Mouse (Mus musculus) midbrain, embryonic 10.5 days (tissue): ENCODE data around the gene Atp5d. TPM values are rescaled to one million over a fixed set of nuclear protein-coding genes. Genes with fewer than 3 reads are reported as not detected.
A peak's percentile ranks its signal among the peaks of the same experiment; 100 is the strongest.

Experiments used
- DNase-seq: peaks from one replicate; pipeline ENCODE4 v3.0.0-alpha.2; 2017; ENCODE audit warnings: low spot score
- H3K27ac ChIP-seq: fragments of 300-500 bp; sonication (generic); replicated peaks from 2 replicates; pipeline ENCODE4 v1.5.1; 2016; ENCODE audit warnings: mild to moderate bottlenecking
- H3K27me3 ChIP-seq: fragments of 300-500 bp; sonication (generic); 2 replicates; pipeline ENCODE4 v1.6.1; 2016; ENCODE audit warnings: low read depth, mild to moderate bottlenecking; ENCODE audit not compliant: poor library complexity, severe bottlenecking
- H3K36me3 ChIP-seq: fragments of 300-500 bp; sonication (generic); 2 replicates; pipeline ENCODE4 v1.6.1; 2016; ENCODE audit warnings: mild to moderate bottlenecking, moderate library complexity
- H3K4me1 ChIP-seq: fragments of 300-500 bp; sonication (generic); 2 replicates; pipeline ENCODE4 v1.6.1; 2016
- H3K4me3 ChIP-seq: fragments of 300-500 bp; sonication (generic); 2 replicates; pipeline ENCODE4 v1.5.1; 2016; ENCODE audit warnings: mild to moderate bottlenecking, moderate library complexity
- H3K9me3 ChIP-seq: fragments of 300-500 bp; sonication (generic); replicated peaks from 2 replicates; pipeline ENCODE4 v1.6.1; 2016; ENCODE audit warnings: mild to moderate bottlenecking
- WGBS: fragments of 180-500 bp; shearing (Covaris S2); methylation state at CpG from one replicate; pipeline ENCODE4 v1.1.7; 2016; 5-methylcytosine and 5-hydroxymethylcytosine counted together
- polyA plus RNA-seq: library from polyadenylated mRNA; unstranded; fragments of >200 nt; fragmentation: Nextera tagmentation; extraction: Ambion mirVana; gene quantifications from 2 replicates; pipeline ENCODE4 v1.2.1, GENCODE M21; 2016

Gene Atp5d
- polyA plus RNA-seq, 1 experiment from 2014 or later, result 481 TPM

DNA sequence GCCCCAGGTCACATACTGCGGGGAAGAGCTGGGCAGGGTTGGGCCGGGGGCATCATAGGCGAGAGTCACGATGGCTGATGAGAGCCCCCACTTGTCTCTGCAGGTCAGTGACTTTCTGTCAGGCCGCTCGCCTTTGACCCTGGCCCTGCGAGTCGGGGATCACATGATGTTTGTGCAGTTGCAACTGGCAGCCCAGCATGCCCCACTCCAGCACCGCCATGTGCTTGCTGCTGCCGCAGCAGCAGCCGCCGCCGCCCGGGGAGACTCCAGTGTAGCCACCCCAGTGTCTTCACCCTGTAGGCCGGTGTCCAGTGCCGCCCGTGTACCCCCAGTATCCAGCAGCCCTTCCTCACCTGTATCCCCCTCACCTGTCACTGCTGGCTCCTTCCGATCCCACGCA lies 15.3 kb downstream of the Atp5d start:
- no peak for DNase-seq
- 85% methylated on average over 19 of the region's 19 CpGs for WGBS
- Histone ChIP-seq H3K27ac (peak overlapping the region; percentile 100), H3K4me1 (peaks cover 75% of the 10 kb centered on the region), H3K27me3 (no peaks in the 10 kb centered on the region), H3K9me3 (no peaks in the 10 kb centered on the region), H3K36me3 (peaks cover 81% of the 10 kb centered on the region), H3K4me3 (peak overlapping the region; percentile 99)

DNA sequence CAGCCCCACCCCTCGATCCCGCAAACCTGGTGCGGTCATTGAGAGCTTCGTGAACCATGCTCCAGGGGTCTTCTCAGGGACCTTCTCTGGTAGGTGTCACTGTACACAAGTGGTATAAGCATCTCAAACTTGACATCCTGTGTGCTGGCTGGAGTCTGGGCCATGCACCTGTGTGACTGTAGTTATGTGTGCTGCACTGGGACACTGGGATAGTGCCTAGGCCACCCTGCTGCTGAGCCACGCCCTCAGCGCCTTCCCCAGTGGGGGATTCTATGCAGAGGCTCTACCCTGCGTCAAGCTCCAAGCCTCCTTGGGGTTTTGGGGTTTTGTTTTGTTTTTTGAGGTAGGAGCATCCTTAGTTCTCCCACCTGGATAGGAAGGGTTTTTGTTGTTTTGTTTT lies 16.0 kb downstream of the Atp5d start:
- no peak for DNase-seq
- H3K36me3 ChIP-seq, result peaks cover 81% of the 10 kb centered on the region
- H3K4me3 ChIP-seq, result peak overlapping the region; percentile 99
- peak overlapping the region; percentile 100; the same call in 1 of the 2 replicates for H3K27ac ChIP-seq
- WGBS, result 93% methylated on average over 7 of the region's 7 CpGs
- no peaks in the 10 kb centered on the region for H3K9me3 ChIP-seq
- no peaks in the 10 kb centered on the region for H3K27me3 ChIP-seq
- peaks cover 82% of the 10 kb centered on the region for H3K4me1 ChIP-seq

DNA sequence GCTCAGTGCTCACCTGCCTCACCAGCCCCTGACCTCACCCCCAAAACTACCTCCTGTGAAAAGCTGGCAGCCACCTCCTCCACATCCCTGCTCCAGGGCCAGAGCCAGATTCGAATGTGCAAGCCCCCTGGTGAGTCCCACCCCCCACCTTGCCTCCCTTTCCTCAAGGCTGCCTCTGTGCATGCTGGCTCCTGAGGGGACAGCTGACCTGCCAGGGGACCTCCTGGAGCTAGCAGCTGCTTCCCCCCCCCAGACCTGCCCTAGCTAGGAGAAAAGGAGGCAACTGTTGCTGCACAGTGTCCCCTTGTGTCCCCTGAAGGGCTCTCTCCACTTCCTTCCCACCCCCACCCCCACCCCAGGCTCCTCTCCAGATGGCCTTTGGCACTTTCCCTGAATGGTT lies 16.8 kb downstream of the Atp5d start:
- DNase-seq, result no peak
- no peaks in the 10 kb centered on the region for H3K27me3 ChIP-seq
- H3K9me3 ChIP-seq, result no peaks in the 10 kb centered on the region
- H3K4me3 ChIP-seq, result peak overlapping the region; percentile 99
- H3K4me1 ChIP-seq, result peaks cover 91% of the 10 kb centered on the region
- WGBS, result 79% methylated on average over 1 of the region's 1 CpGs
- H3K27ac ChIP-seq, result 0 out of 2 replicates have a peak overlapping the region, but pooled peaks have one; percentile 23
- H3K36me3 ChIP-seq, result peaks cover 75% of the 10 kb centered on the region

DNA sequence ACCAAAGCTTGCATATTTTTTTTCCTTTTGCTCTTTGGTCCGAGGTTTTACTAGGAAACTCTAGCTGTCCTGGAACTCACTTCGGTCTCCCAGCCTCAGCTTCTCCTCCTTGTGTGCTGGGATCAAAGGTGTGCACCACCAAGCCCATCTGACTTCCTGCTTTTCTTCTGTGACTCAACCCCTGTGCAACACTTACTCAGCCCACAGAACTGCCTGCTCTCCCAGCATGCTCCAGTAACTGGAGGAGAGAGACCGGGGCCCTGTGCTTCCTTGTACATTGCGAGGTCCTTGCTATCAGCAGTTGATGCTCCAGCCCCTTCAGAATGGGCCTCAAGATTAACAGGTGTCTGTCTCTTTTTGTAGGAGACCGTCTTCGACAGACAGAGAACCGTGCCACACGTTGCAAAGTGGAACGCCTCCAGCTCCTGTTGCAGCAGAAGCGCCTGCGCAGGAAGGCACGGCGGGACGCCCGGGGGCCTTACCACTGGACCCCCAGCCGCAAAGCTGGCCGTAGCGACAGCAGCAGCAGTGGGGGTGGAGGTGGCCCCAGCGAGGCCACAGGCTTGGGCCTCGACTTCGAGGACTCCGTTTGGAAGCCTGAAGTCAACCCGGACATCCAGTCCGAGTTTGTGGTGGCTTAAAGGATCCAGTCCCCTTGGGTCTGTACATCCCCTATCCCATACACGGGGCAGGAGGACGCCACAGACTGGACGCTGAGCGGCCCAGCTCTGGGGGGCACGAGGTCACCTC lies 17.7 kb downstream of the Atp5d start:
- Histone ChIP-seq H3K9me3 (no peaks in the 10 kb centered on the region), H3K4me3 (peak overlapping the region; percentile 27; the same call in 1 of the 2 replicates), H3K27ac (peak overlapping the region; percentile 19), H3K27me3 (no peaks in the 10 kb centered on the region), H3K36me3 (peaks cover 66% of the 10 kb centered on the region), H3K4me1 (peaks cover 100% of the 10 kb centered on the region)
- WGBS, result 91% methylated on average over 29 of the region's 29 CpGs
- DNase-seq, result no peak

GRCm38 (mm10) chr10:80156752-80157053 lies 18.3 kb downstream of the Atp5d start:
- WGBS, result 76% methylated on average over 7 of the region's 7 CpGs
- no peak for DNase-seq
- Histone ChIP-seq H3K9me3 (no peaks in the 10 kb centered on the region), H3K4me3 (peak overlapping the region; percentile 27; the same call in 1 of the 2 replicates), H3K27me3 (no peaks in the 10 kb centered on the region), H3K27ac (peak overlapping the region; percentile 19; the same call in 1 of the 2 replicates), H3K36me3 (peaks cover 60% of the 10 kb centered on the region), H3K4me1 (peaks cover 100% of the 10 kb centered on the region)

GRCm38 (mm10) chr10:80157141-80157929 lies 18.9 kb downstream of the Atp5d start:
- no peak for DNase-seq
- H3K27me3 ChIP-seq, result no peaks in the 10 kb centered on the region
- peaks cover 100% of the 10 kb centered on the region for H3K4me1 ChIP-seq
- no peaks in the 10 kb centered on the region for H3K9me3 ChIP-seq
- peak overlapping the region; percentile 27; the same call in 1 of the 2 replicates for H3K4me3 ChIP-seq
- WGBS, result 61% methylated on average over 15 of the region's 15 CpGs
- peak overlapping the region; percentile 88; the same call in 1 of the 2 replicates for H3K27ac ChIP-seq
- H3K36me3 ChIP-seq, result peaks cover 54% of the 10 kb centered on the region

DNA sequence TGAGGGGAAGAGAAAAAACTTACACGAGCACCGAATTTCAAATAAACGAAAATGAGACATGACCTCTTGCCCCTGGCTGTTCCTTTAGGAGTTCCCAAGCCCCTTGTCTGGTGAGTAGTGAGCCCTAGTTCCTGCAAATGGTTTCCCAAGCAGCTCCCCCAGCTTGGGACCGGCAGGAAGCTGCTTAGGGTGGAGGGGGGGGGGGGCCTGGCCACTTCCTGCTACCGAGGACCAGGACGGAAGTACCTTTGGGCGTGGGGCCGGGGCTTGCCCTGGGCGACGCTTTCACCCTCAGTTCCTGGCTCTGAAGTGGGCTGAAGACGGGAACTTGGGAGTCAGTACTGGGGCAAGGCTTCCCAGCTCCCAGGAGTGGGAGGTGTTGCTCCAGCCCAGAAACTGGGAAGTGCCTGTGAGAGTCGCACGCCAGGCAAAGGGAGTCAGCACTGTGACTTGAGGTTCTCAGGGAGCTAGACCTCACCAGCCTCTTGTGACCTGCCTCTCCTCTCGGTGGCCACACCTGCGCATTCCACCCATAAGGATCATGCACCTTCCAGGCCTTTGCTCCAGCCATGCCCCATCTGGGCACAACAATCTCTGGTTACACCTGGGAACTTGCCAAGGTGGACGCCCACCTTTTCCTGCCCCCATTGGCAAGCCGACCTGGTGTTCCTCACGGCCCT lies 20.0 kb downstream of the Atp5d start:
- H3K36me3 ChIP-seq, result peaks cover 43% of the 10 kb centered on the region
- H3K27ac ChIP-seq, result peak overlapping the region; percentile 88
- DNase-seq, result peak; percentile 68
- WGBS, result 16% methylated on average over 18 of the region's 18 CpGs
- H3K9me3 ChIP-seq, result no peaks in the 10 kb centered on the region
- no peaks in the 10 kb centered on the region for H3K27me3 ChIP-seq
- H3K4me3 ChIP-seq, result peak overlapping the region; percentile 51
- peaks cover 99% of the 10 kb centered on the region for H3K4me1 ChIP-seq

DNA sequence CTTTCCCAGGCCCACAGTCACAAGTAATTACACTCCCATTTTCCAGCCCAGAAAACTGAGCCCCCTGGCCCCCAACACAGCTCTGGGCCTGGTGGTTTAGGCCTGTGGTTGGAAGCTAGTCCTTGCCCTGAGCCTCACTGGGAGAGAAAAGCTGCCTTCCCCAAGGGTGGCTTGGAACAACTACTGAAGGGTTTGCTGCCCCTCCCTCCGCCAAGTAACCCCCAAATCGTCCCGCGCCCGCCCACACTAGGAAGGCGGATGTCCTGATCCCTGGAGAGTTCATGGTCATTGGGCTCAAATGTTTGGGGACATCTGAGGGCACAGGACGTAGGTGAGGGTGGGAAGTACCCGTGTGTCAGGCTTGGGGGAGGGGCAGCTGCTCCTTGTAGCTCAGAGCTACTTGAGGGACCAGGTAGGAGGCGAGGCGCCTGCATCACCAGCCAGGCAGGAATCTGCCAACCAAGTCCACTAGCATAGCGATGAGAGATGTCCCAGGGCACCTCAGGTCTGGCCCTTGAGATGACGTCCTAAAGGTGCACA lies 20.7 kb downstream of the Atp5d start:
- Histone ChIP-seq H3K27me3 (peaks cover 6% of the 10 kb centered on the region), H3K27ac (peak overlapping the region; percentile 88), H3K9me3 (no peaks in the 10 kb centered on the region), H3K4me1 (peaks cover 98% of the 10 kb centered on the region), H3K36me3 (peaks cover 36% of the 10 kb centered on the region), H3K4me3 (peak overlapping the region; percentile 51)
- no peak for DNase-seq
- 12% methylated on average over 12 of the region's 12 CpGs for WGBS

DNA sequence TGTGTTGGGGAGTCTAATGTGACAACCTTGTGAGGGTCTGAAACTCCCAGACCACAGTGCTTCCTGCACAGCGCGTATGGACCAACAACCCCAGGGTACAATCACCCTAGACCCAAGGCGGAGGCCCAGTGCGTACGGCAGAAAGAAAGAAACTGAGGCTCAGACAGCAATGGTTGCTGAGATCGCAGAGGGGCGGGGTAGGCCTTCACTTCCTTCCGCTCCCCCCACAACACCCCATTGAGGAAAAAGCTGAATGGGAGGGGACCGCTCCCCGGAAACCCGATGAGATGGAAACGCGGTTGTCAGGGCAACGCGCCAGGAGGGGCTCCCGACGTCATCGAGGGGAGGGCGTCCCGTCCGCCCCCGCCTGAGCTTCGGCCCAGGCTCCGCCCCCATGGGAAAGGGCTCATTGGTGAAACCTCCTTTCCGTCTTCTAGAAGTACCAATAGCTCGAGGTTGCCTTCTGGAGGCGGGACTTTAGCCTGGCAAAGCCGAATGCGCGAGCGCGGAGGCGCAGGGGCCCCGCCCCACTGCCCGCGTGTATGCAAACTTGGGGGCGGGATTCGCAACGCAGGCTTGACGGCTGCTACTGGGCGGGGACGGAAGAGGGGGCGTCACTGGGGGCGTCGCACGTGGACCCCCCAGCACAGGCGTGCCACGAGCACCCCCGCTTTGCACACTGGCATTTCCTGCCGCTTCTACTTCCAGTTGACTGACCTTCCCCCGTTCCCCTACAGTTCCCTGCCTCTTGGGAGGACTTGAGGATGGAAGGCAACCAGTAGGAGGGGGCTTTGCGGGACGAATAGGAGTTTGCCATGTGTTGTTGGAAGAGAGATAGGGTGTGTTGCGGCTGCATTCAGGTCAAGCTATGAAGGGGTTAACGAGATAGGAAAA lies 21.4 kb downstream of the Atp5d start:
- Histone ChIP-seq H3K27me3 (peaks cover 9% of the 10 kb centered on the region), H3K4me1 (peaks cover 98% of the 10 kb centered on the region), H3K36me3 (peaks cover 29% of the 10 kb centered on the region), H3K4me3 (peak overlapping the region; percentile 51), H3K27ac (peak overlapping the region; percentile 88), H3K9me3 (no peaks in the 10 kb centered on the region)
- peak; percentile 97 for DNase-seq
- WGBS, result under 1% methylated on average over 55 of the region's 55 CpGs

DNA sequence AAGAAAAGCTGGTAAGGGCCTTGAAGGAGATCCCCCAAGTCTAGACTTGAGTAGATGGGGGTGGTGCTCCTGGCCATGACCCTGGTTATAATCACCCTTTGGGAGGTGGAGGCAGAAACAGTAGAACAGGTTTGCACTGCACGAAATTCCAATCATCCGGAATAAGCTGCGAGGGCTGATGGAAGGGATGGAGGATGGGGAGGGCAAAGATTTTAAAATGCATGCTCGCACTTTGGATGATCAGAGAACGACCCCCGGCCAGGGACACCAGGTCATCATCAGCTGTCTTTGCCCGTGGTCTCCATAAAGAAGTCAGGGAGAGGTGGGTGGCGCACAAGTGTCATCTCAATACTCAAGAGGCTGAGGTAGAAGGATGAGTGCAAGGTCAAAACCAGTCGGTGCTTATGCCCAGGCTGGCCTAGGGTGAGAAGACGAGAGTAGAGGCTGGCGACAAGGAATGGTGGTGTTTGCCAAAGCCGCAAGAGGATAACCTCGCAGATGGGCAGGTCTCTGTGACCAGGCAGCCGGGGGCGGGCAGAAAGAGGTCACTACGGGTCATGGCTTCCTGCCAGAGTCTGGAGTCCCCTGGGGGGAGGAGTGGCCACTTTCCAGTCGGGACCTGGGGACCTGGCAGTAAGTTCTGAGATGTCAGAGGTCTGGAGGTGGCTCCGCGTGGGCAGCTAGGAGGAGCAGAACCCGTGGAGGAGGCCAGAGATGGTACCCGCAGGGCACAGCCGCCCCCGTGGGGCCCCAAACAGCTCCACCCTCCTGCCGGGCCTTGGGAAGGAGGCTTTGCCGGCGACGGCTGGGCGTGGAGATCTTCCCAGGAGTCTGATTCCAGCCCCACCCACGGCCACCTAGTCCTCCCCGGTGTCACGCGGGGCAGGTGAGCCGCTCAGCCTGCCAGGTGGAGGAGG lies 22.3 kb downstream of the Atp5d start:
- peak; percentile 77 for DNase-seq
- peaks cover 98% of the 10 kb centered on the region for H3K4me1 ChIP-seq
- peaks cover 20% of the 10 kb centered on the region for H3K36me3 ChIP-seq
- H3K27ac ChIP-seq, result peak overlapping the region; percentile 88
- peak overlapping the region; percentile 51 for H3K4me3 ChIP-seq
- no peaks in the 10 kb centered on the region for H3K9me3 ChIP-seq
- WGBS, result under 1% methylated on average over 33 of the region's 33 CpGs
- H3K27me3 ChIP-seq, result peaks cover 9% of the 10 kb centered on the region
